Mouse (Mus musculus) myocyte (in vitro differentiated cells): ENCODE measurements around the gene Akap13. TPM values are rescaled to one million over a fixed set of nuclear protein-coding genes. Genes with fewer than 3 reads are reported as not detected.

ENCODE experiments used
- H3K27me3 ChIP-seq: one replicate; pipeline ENCODE4 v1.6.1; 2011; ENCODE audit not compliant: control insufficient read depth, insufficient read depth, insufficient read length
- H3K36me3 ChIP-seq: one replicate; pipeline ENCODE4 v1.6.1; 2011; ENCODE audit not compliant: control insufficient read depth, insufficient read depth
- H3K4me2 ChIP-seq: one replicate; pipeline ENCODE4 v1.6.1; 2011; ENCODE audit warnings: low read depth, control low read depth
- H3K4me3 ChIP-seq: one replicate; pipeline ENCODE4 v1.5.1; 2011; ENCODE audit warnings: mild to moderate bottlenecking, control low read depth, moderate library complexity
- H3K79me2 ChIP-seq: one replicate; pipeline ENCODE4 v1.6.1; 2011; ENCODE audit not compliant: control insufficient read depth, insufficient read depth
- H3ac ChIP-seq: one replicate; pipeline ENCODE4 v1.6.1; 2011; ENCODE audit not compliant: control insufficient read depth, insufficient read length
- CEBPB ChIP-seq: IDR thresholded peaks from 2 replicates; pipeline ENCODE4 v1.6.1; 2011; ENCODE audit warnings: mild to moderate bottlenecking, moderate library complexity; ENCODE audit not compliant: poor library complexity, insufficient read depth, severe bottlenecking
- E2F4 ChIP-seq: IDR thresholded peaks from one replicate; pipeline ENCODE4 v1.6.1; 2011; ENCODE audit warnings: mild to moderate bottlenecking, control low read depth, moderate library complexity; ENCODE audit not compliant: insufficient read depth
- MAX ChIP-seq: IDR thresholded peaks from one replicate; pipeline ENCODE4 v1.6.1; 2011; ENCODE audit warnings: low read depth, mild to moderate bottlenecking, control low read depth
- MYOD1 ChIP-seq, 3 experiments: IDR thresholded peaks; one replicate each; pipeline ENCODE4 v1.6.1; 2011; ENCODE audit warnings: control low read depth in 2 of 3, low read depth in 2 of 3, mild to moderate bottlenecking in 2 of 3, moderate library complexity in 1 of 3; ENCODE audit not compliant: insufficient read length in 2 of 3, control insufficient read depth in 1 of 3
- MYOG ChIP-seq, 3 experiments: IDR thresholded peaks; one replicate each; pipeline ENCODE4 v1.6.1; 2011; ENCODE audit warnings: control low read depth in 2 of 3, low read depth in 2 of 3, mild to moderate bottlenecking in 2 of 3; ENCODE audit not compliant: insufficient read length in 2 of 3, control insufficient read depth in 1 of 3, insufficient read depth in 1 of 3
- POLR2A ChIP-seq: IDR thresholded peaks from one replicate; pipeline ENCODE4 v1.6.1; 2011; ENCODE audit warnings: low read depth, mild to moderate bottlenecking, control low read depth, moderate library complexity; ENCODE audit not compliant: insufficient read length
- POLR2AphosphoS2 ChIP-seq: IDR thresholded peaks from one replicate; pipeline ENCODE4 v1.6.1; 2011; ENCODE audit warnings: low read depth, control low read depth; ENCODE audit not compliant: insufficient read length
- REST ChIP-seq: IDR thresholded peaks from one replicate; pipeline ENCODE4 v1.6.1; 2011; ENCODE audit warnings: mild to moderate bottlenecking, control low read depth, moderate library complexity; ENCODE audit not compliant: insufficient read depth, insufficient read length
- SRF ChIP-seq: IDR thresholded peaks from one replicate; pipeline ENCODE4 v1.6.1; 2011; ENCODE audit warnings: low read depth; ENCODE audit not compliant: control insufficient read depth, insufficient read length
- TCF12 ChIP-seq: IDR thresholded peaks from one replicate; pipeline ENCODE4 v1.6.1; 2011; ENCODE audit warnings: mild to moderate bottlenecking, control low read depth; ENCODE audit not compliant: poor library complexity, insufficient read depth, severe bottlenecking
- TCF3 ChIP-seq: IDR thresholded peaks from one replicate; pipeline ENCODE4 v1.6.1; 2011; ENCODE audit warnings: low read depth, control low read depth; ENCODE audit not compliant: insufficient read length
- USF1 ChIP-seq: IDR thresholded peaks from one replicate; pipeline ENCODE4 v1.6.1; 2011; ENCODE audit warnings: low read depth, mild to moderate bottlenecking, control low read depth, moderate library complexity
- polyA plus RNA-seq: library from polyadenylated mRNA; unstranded; fragments of >200 nt; fragmentation: generic; extraction: Trizol; gene quantifications from one replicate; pipeline ENCODE4 v1.2.1, GENCODE M21; 2012; ENCODE audit warnings: missing spikeins

Akap13 gene
- polyA plus RNA-seq, 1 experiment, result 13.9 TPM

- TF ChIP-seq CEBPB (no peak), SRF (no peak), TCF3 (no peak), POLR2A (no peak), USF1 (no peak), MAX (no peak), TCF12 (no peak), REST (no peak), E2F4 (no peak), MYOD1 (IDR thresholded peaks at IDR 0.05; ENCODE audit: control insufficient read depth in 1 of 3, insufficient read length in 2 of 3, low read depth in 2 of 3) (no peak)
- Histone ChIP-seq H3ac (no peak overlapping the region), H3K79me2 (peaks cover 2% of the 10 kb centered on the region), H3K4me3 (no peak overlapping the region), H3K27me3 (no peaks in the 10 kb centered on the region), H3K36me3 (peaks cover 53% of the 10 kb centered on the region), H3K4me2 (no peak overlapping the region)
Observed at GRCm38 (mm10) chr7:75686046-75686826, 230.9 kb downstream of the Akap13 start.

DNA sequence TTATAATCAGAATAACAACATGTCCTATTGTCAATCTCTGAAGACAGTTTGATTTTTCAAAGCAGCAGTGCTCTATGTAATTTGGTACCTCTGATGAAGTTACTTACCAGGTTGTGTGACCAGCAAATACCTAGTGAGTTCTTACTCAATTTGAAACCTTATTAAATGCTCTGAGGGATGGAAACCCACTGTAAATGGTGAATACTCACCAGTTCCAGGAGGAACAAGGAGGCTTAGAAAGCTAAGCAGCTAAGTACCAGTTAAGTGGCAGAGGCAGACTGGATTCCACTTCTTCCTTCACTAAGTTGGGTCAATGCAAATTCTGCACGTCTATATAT, 231.5 kb downstream of the Akap13 start:
- H3K27me3 ChIP-seq, result no peaks in the 10 kb centered on the region
- H3ac ChIP-seq, result no peak overlapping the region
- H3K4me3 ChIP-seq, result no peak overlapping the region
- peaks cover 49% of the 10 kb centered on the region for H3K36me3 ChIP-seq
- H3K79me2 ChIP-seq, result peaks cover 4% of the 10 kb centered on the region
- TF ChIP-seq MAX (no peak), POLR2AphosphoS2 (no peak), TCF12 (no peak), MYOG (IDR thresholded peaks at IDR 0.05; ENCODE audit: control insufficient read depth in 1 of 3, insufficient read depth in 1 of 3, insufficient read length in 2 of 3, low read depth in 2 of 3) (no peak), SRF (no peak), MYOD1 (IDR thresholded peaks at IDR 0.05; ENCODE audit: control insufficient read depth in 1 of 3, insufficient read length in 2 of 3, low read depth in 2 of 3) (no peak), CEBPB (no peak), USF1 (no peak), TCF3 (no peak), E2F4 (no peak), POLR2A (no peak), REST (no peak)
- H3K4me2 ChIP-seq, result no peak overlapping the region

GRCm38 (mm10) chr7:75688144-75688543, 232.8 kb downstream of the Akap13 start:
- Histone ChIP-seq H3K4me3 (no peak overlapping the region), H3ac (no peak overlapping the region), H3K36me3 (peaks cover 51% of the 10 kb centered on the region), H3K27me3 (no peaks in the 10 kb centered on the region), H3K4me2 (no peak overlapping the region), H3K79me2 (peaks cover 4% of the 10 kb centered on the region)
- TF ChIP-seq SRF (no peak), POLR2AphosphoS2 (no peak), TCF12 (no peak), POLR2A (no peak), MYOG (IDR thresholded peaks at IDR 0.05; ENCODE audit: control insufficient read depth in 1 of 3, insufficient read depth in 1 of 3, insufficient read length in 2 of 3, low read depth in 2 of 3) (no peak), MYOD1 (IDR thresholded peaks at IDR 0.05; ENCODE audit: control insufficient read depth in 1 of 3, insufficient read length in 2 of 3, low read depth in 2 of 3) (no peak), E2F4 (no peak), USF1 (no peak), REST (no peak)

- peaks cover 48% of the 10 kb centered on the region for H3K36me3 ChIP-seq
- TF ChIP-seq CEBPB (no peak), USF1 (no peak), REST (no peak)
- no peak overlapping the region for H3ac ChIP-seq
- H3K27me3 ChIP-seq, result no peaks in the 10 kb centered on the region
- H3K4me2 ChIP-seq, result no peak overlapping the region
- H3K4me3 ChIP-seq, result no peak overlapping the region
- peaks cover 4% of the 10 kb centered on the region for H3K79me2 ChIP-seq
Observed at GRCm38 (mm10) chr7:75694777-75695176, 239.4 kb downstream of the Akap13 start.

DNA sequence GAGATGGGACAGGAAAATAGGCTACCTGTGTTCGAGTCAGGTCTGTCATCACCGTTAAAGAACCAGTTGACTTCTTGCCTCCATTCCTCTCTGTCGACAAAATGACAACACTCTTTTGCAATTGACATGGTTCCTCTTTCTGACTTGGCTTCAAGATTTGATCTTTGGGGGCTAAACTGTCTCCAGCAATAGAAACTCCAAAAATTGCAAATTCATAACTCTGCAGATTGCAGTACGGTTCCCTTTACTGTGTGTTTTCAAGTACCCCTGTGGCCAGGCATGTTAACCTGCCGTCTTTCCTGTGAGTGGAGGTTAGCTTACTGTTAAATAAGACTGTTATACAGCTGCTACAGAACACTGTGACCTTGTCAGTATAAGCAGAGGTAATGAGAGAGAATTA, 244.5 kb downstream of the Akap13 start:
- Histone ChIP-seq H3K4me3 (no peak overlapping the region), H3ac (no peak overlapping the region), H3K79me2 (no peaks in the 10 kb centered on the region), H3K4me2 (no peak overlapping the region), H3K27me3 (no peaks in the 10 kb centered on the region), H3K36me3 (peaks cover 56% of the 10 kb centered on the region)
- TF ChIP-seq USF1 (no peak), MYOD1 (IDR thresholded peaks at IDR 0.05; ENCODE audit: control insufficient read depth in 1 of 3, insufficient read length in 2 of 3, low read depth in 2 of 3) (no peak), POLR2AphosphoS2 (no peak), REST (no peak), POLR2A (no peak), CEBPB (no peak), E2F4 (no peak), MYOG (IDR thresholded peaks at IDR 0.05; ENCODE audit: control insufficient read depth in 1 of 3, insufficient read depth in 1 of 3, insufficient read length in 2 of 3, low read depth in 2 of 3) (no peak), MAX (no peak), TCF3 (no peak), SRF (no peak), TCF12 (no peak)
